Mouse (Mus musculus) c-Kit-negative CD71-positive TER-119-positive erythroid progenitor cells, embryonic 14.5 days (primary cell): ENCODE measurements around the gene Uspl1.

Source experiments
- DNase-seq: peaks from one replicate; pipeline ENCODE4 v3.0.0-alpha.2; 2013; ENCODE audit warnings: low read depth, low spot score

The Uspl1 gene

GRCm38 (mm10) chr5:149168051-149168450 is 16.1 kb upstream of the Uspl1 start:
- no peak for DNase-seq

GRCm38 (mm10) chr5:149168816-149169215 is 15.3 kb upstream of the Uspl1 start:
- DNase-seq, result no peak

- DNase-seq, result no peak
Observed at GRCm38 (mm10) chr5:149170841-149171588, 13.1 kb upstream of the Uspl1 start.

GRCm38 (mm10) chr5:149172246-149172645 is 11.9 kb upstream of the Uspl1 start:
- DNase-seq, result no peak

GRCm38 (mm10) chr5:149174527-149174926 is 9.6 kb upstream of the Uspl1 start:
- DNase-seq, result no peak

- no peak for DNase-seq
Observed at GRCm38 (mm10) chr5:149175736-149176135, 8.4 kb upstream of the Uspl1 start.

- no peak for DNase-seq
Observed at GRCm38 (mm10) chr5:149178095-149178494, 6.1 kb upstream of the Uspl1 start.

GRCm38 (mm10) chr5:149179826-149180225 is 4.3 kb upstream of the Uspl1 start:
- no peak for DNase-seq

GRCm38 (mm10) chr5:149182186-149182870 is 1.8 kb upstream of the Uspl1 start:
- no peak for DNase-seq

- DNase-seq, result no peak
Observed at GRCm38 (mm10) chr5:149183122-149183521, 1.0 kb upstream of the Uspl1 start.

- DNase-seq, result no peak
Observed at GRCm38 (mm10) chr5:149183721-149184103, 438 bp upstream of the Uspl1 start.

GRCm38 (mm10) chr5:149184844-149185186 is 665 bp downstream of the Uspl1 start:
- peak; percentile 39 for DNase-seq

GRCm38 (mm10) chr5:149185806-149186205 is 1.7 kb downstream of the Uspl1 start:
- no peak for DNase-seq

- DNase-seq, result no peak
Observed at GRCm38 (mm10) chr5:149190160-149190559, 6.0 kb downstream of the Uspl1 start.

- no peak for DNase-seq
Observed at GRCm38 (mm10) chr5:149196611-149197010, 12.5 kb downstream of the Uspl1 start.

- no peak for DNase-seq
Observed at GRCm38 (mm10) chr5:149198782-149199181, 14.6 kb downstream of the Uspl1 start.

- DNase-seq, result no peak
Observed at GRCm38 (mm10) chr5:149202941-149203340, 18.8 kb downstream of the Uspl1 start.

GRCm38 (mm10) chr5:149203796-149204375 is 19.7 kb downstream of the Uspl1 start:
- no peak for DNase-seq

- DNase-seq, result no peak
Observed at GRCm38 (mm10) chr5:149204822-149205221, 20.7 kb downstream of the Uspl1 start.

GRCm38 (mm10) chr5:149205265-149205664 is 21.1 kb downstream of the Uspl1 start:
- DNase-seq, result no peak

GRCm38 (mm10) chr5:149206286-149206685 is 22.1 kb downstream of the Uspl1 start:
- DNase-seq, result no peak

- no peak for DNase-seq
Observed at GRCm38 (mm10) chr5:149207661-149208060, 23.5 kb downstream of the Uspl1 start.

- no peak for DNase-seq
Observed at GRCm38 (mm10) chr5:149208776-149209175, 24.6 kb downstream of the Uspl1 start.
